Mouse (Mus musculus): ENCODE data around the gene Ttll5. TPM values are rescaled to one million over a fixed set of nuclear protein-coding genes. Genes with fewer than 3 reads are reported as not detected.

Gene Ttll5
- total and polyA plus RNA-seq, 2 experiments from 2014 or later, result 6.3 to 16.8 TPM

DNA sequence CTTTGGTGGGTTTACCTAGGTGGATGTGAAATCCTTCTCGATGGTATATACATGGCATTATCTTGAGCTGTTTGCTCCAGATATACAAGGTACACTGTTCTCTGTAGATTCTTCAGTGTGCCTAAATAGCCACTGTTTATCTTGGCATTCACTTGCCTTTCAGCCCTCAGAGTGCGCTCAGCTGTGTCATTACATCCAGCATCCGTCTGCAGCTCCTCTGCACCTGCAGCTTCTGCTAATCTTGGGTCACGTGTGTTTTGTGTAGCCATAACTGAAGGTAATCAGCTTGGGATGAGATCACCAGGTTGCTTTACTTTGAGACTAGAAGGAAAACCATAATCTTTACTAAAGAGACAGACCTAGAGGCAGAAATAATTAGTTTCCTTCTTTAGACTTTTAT lies 42.2 kb downstream of the Ttll5 start:
- ATAC-seq (ENCODE audit: insufficient read depth, low read depth) (no peak), DNase-seq (ENCODE audit: low spot score) (no peak)
- no peaks in the 10 kb centered on the region for H3K4me1 ChIP-seq (ENCODE audit: control insufficient read depth, insufficient read depth)

DNA sequence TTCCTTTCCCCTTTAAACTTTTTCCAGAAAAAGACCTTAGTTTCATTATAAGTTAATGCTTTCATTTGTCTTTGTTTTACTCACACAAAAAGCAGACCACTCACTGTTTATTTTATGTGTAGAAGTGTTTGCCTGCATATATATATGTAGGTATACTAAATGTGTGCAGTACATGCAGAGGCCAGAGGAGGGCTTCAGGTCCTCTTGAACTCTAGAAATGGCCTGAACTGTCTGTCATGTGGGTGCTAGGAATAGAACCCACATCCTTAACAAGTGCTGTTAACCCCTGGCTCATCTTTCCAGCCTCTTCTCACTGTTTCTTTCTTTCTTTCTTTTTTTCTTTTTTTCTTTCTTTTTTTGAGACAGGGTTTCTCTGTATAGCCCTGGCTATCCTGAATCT lies 42.7 kb downstream of the Ttll5 start:
- Histone ChIP-seq H3K4me3 (ENCODE audit: low read depth, low read length) (no peak overlapping the region), H3K9me3 (replicated peaks; ENCODE audit: control insufficient read depth, low read length) (no peaks in the 10 kb centered on the region), H3K36me3 (replicated peaks; ENCODE audit: control insufficient read depth, insufficient read depth, low read length) (peaks cover 7% of the 10 kb centered on the region), H3K27me3 (ENCODE audit: control insufficient read depth, insufficient read depth, low read length) (no peaks in the 10 kb centered on the region), H3K9ac (replicated peaks; ENCODE audit: low read depth, low read length) (no peak overlapping the region), H3K4me2 (ENCODE audit: low read depth, low read length) (no peak overlapping the region), H3K4me1 (ENCODE audit: control insufficient read depth, insufficient read depth) (no peaks in the 10 kb centered on the region), H3K27ac (ENCODE audit: low read depth) (no peak overlapping the region)
- DNase-seq (ENCODE audit: low spot score), result no peak
- peak; percentile 2; the same call in 1 of the 2 replicates for TF ChIP-seq CTCF (IDR thresholded peaks at IDR 0.05; ENCODE audit: low read depth)
- TF ChIP-seq EP300 (IDR thresholded peaks at IDR 0.05; ENCODE audit: low read depth), result no peak
- no peak for ATAC-seq (ENCODE audit: insufficient read depth, low read depth)

More for the DNA sequence above, 42.2 kb downstream of the Ttll5 start:
- no peak for TF ChIP-seq CTCF (IDR thresholded peaks at IDR 0.05; ENCODE audit: low read depth)
- no peak for TF ChIP-seq EP300 (IDR thresholded peaks at IDR 0.05; ENCODE audit: low read depth)
- no peak overlapping the region for H3K9ac ChIP-seq (replicated peaks; ENCODE audit: low read depth, low read length)
- no peaks in the 10 kb centered on the region for H3K9me3 ChIP-seq (replicated peaks; ENCODE audit: control insufficient read depth, low read length)
- H3K27me3 ChIP-seq (ENCODE audit: control insufficient read depth, insufficient read depth, low read length), result no peaks in the 10 kb centered on the region
- H3K4me3 ChIP-seq (ENCODE audit: low read depth, low read length), result no peak overlapping the region
- H3K27ac ChIP-seq (ENCODE audit: low read depth), result no peak overlapping the region
- peaks cover 4% of the 10 kb centered on the region; the same call in 1 of the 2 replicates for H3K36me3 ChIP-seq (replicated peaks; ENCODE audit: control insufficient read depth, insufficient read depth, low read length)
- no peak overlapping the region for H3K4me2 ChIP-seq (ENCODE audit: low read depth, low read length)
- WGBS, result 69% methylated on average over 4 of the region's 4 CpGs

DNA sequence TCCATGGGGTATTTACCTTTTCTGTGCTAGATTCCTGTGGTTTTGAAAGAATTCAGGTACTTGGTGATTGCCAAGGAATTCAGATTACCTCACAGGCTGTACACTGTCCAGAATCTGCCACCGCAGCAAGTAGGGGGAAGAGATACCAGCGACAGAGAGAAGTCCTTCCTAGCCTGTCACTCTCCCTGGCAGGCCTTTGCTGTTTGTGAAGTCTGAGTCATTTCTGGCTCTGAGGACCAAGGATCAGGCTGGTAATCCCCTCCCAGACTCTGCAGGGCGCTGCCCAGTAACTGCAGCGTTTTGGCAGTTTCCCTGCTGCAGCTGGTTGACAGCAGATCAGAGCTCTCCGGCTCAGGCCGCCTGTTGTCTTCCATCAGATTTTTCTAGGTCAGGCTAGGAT lies 45.0 kb downstream of the Ttll5 start:
- Histone ChIP-seq H3K4me1 (ENCODE audit: control insufficient read depth, insufficient read depth) (no peaks in the 10 kb centered on the region), H3K36me3 (replicated peaks; ENCODE audit: control insufficient read depth, insufficient read depth, low read length) (peaks cover 7% of the 10 kb centered on the region), H3K9me3 (replicated peaks; ENCODE audit: control insufficient read depth, low read length) (no peaks in the 10 kb centered on the region), H3K9ac (replicated peaks; ENCODE audit: low read depth, low read length) (no peak overlapping the region), H3K27ac (ENCODE audit: low read depth) (peak overlapping the region; percentile 53; the same call in 1 of the 2 replicates), H3K4me3 (ENCODE audit: low read depth, low read length) (no peak overlapping the region), H3K4me2 (ENCODE audit: low read depth, low read length) (no peak overlapping the region), H3K27me3 (ENCODE audit: control insufficient read depth, insufficient read depth, low read length) (no peaks in the 10 kb centered on the region)
- no peak for TF ChIP-seq CTCF (IDR thresholded peaks at IDR 0.05; ENCODE audit: low read depth)
- no peak for TF ChIP-seq EP300 (IDR thresholded peaks at IDR 0.05; ENCODE audit: low read depth)
- peak; percentile 60 for DNase-seq (ENCODE audit: low spot score)
- WGBS, result 23% methylated on average over 6 of the region's 6 CpGs
- ATAC-seq (ENCODE audit: insufficient read depth, low read depth), result peak; percentile 77

DNA sequence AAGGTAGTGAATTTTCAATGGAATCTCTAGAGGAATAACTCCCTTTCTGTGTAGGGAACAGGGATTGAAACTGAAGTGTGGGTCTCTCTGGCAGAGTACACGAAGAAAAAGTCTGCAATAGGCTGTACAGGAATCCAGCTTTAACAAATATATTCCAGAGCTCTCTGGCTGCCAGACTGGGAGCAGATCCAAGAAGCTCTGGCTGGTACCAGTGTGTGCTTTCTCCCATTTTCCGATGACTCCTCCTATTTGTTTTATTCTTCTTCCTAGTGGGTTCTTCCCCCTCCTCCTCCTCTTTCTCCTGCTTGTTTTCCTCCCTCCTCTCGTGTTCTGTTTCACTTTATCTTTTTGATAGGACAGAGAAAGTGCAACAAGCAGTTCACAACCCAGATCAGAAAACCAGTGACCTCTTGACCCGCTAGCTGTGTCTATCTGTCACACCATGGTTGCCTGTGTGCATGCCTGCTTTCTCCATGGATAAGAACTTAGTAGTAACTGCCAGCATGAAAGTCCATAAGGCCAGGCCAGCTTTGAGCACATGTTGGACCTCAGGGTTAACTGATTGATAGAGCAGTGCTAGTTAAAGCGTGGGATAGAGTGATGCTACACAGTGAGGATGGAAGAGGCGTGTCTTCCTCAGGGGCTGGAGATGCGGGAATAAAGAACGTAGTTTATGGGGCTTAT lies 55.3 kb downstream of the Ttll5 start:
- H3K9ac ChIP-seq (replicated peaks; ENCODE audit: low read depth, low read length), result no peak overlapping the region; the same call in 1 of the 2 replicates
- TF ChIP-seq CTCF (IDR thresholded peaks at IDR 0.05; ENCODE audit: low read depth) (no peak), EP300 (IDR thresholded peaks at IDR 0.05; ENCODE audit: low read depth) (no peak)
- H3K4me3 ChIP-seq (ENCODE audit: low read depth, low read length), result no peak overlapping the region
- no peak overlapping the region for H3K4me2 ChIP-seq (ENCODE audit: low read depth, low read length)
- peaks cover 9% of the 10 kb centered on the region; the same call in 1 of the 2 replicates for H3K36me3 ChIP-seq (replicated peaks; ENCODE audit: control insufficient read depth, insufficient read depth, low read length)
- 53% methylated on average over 8 of the region's 8 CpGs for WGBS
- peak; percentile 58 for DNase-seq (ENCODE audit: low spot score)
- no peaks in the 10 kb centered on the region for H3K27me3 ChIP-seq (ENCODE audit: control insufficient read depth, insufficient read depth, low read length)
- peaks cover 13% of the 10 kb centered on the region for H3K4me1 ChIP-seq (ENCODE audit: control insufficient read depth, insufficient read depth)
- no peaks in the 10 kb centered on the region for H3K9me3 ChIP-seq (replicated peaks; ENCODE audit: control insufficient read depth, low read length)
- H3K27ac ChIP-seq (ENCODE audit: low read depth), result peak overlapping the region; percentile 57
- ATAC-seq (ENCODE audit: insufficient read depth, low read depth), result peak; percentile 57; the same call in 1 of the 2 replicates

DNA sequence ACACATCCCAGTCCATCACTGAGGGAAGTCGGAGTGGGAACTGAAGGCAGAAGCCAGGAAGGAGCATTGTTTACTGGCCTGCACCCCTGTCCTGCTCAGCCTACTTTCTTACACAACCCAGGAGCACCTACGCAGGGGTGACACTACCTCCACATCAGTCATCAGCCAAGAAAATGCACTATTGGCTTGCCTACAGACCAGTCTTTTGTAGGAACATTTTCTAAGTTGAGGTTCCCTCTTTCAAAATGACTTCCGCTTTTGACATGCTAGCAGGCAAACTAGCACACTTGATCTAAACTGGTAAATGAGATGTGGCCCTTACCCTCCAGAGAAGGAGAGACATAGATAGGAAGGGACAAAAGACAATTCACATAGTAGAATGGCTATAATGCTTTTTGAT lies 60.6 kb downstream of the Ttll5 start:
- Histone ChIP-seq H3K27ac (ENCODE audit: low read depth) (no peak overlapping the region), H3K9me3 (replicated peaks; ENCODE audit: control insufficient read depth, low read length) (no peaks in the 10 kb centered on the region), H3K4me3 (ENCODE audit: low read depth, low read length) (no peak overlapping the region), H3K4me2 (ENCODE audit: low read depth, low read length) (no peak overlapping the region), H3K9ac (replicated peaks; ENCODE audit: low read depth, low read length) (no peak overlapping the region), H3K4me1 (ENCODE audit: control insufficient read depth, insufficient read depth) (peaks cover 3% of the 10 kb centered on the region), H3K27me3 (ENCODE audit: control insufficient read depth, insufficient read depth, low read length) (no peaks in the 10 kb centered on the region), H3K36me3 (replicated peaks; ENCODE audit: control insufficient read depth, insufficient read depth, low read length) (no peaks in the 10 kb centered on the region)
- ATAC-seq (ENCODE audit: insufficient read depth, low read depth) (no peak), DNase-seq (ENCODE audit: low spot score) (no peak)
- TF ChIP-seq EP300 (IDR thresholded peaks at IDR 0.05; ENCODE audit: low read depth) (no peak), CTCF (IDR thresholded peaks at IDR 0.05; ENCODE audit: low read depth) (no peak)
- whole genome bisulfite sequencing, result 95% methylated on average over 3 of the region's 3 CpGs

DNA sequence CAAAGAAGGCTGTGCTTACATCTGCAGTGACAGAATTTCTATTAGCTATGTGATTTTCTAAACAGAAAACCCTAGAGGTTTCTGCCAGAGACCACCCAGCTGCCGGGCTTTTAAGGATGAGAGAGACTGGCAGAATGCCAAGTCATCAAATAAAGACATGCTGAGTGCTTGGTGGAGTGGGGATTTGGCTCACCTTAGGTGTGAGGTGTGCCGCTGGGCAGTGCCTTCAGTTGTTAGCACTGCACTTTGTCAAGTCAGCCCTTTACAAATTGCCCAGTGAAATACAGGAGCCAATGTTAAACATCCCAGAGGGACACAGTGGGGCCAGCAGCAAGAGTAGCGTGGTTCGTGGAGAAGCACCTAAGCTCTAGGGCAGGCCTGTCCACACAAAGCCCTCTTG lies 65.6 kb downstream of the Ttll5 start:
- Histone ChIP-seq H3K27me3 (ENCODE audit: control insufficient read depth, insufficient read depth, low read length) (no peaks in the 10 kb centered on the region), H3K9me3 (replicated peaks; ENCODE audit: control insufficient read depth, low read length) (no peaks in the 10 kb centered on the region), H3K4me3 (ENCODE audit: low read depth, low read length) (no peak overlapping the region), H3K4me1 (ENCODE audit: control insufficient read depth, insufficient read depth) (no peaks in the 10 kb centered on the region), H3K27ac (ENCODE audit: low read depth) (no peak overlapping the region), H3K4me2 (ENCODE audit: low read depth, low read length) (no peak overlapping the region), H3K36me3 (replicated peaks; ENCODE audit: control insufficient read depth, insufficient read depth, low read length) (peaks cover 33% of the 10 kb centered on the region), H3K9ac (replicated peaks; ENCODE audit: low read depth, low read length) (no peak overlapping the region)
- no peak for TF ChIP-seq CTCF (IDR thresholded peaks at IDR 0.05; ENCODE audit: low read depth)
- no peak for TF ChIP-seq EP300 (IDR thresholded peaks at IDR 0.05; ENCODE audit: low read depth)
- WGBS, result 51% methylated on average over 4 of the region's 4 CpGs
- DNase-seq (ENCODE audit: low spot score) (no peak), ATAC-seq (ENCODE audit: insufficient read depth, low read depth) (no peak)

Measured in heart, postnatal 0 days (tissue).